Mouse (Mus musculus) heart, adult 8-10 months (tissue): ENCODE measurements around the gene Lcp1. TPM values are rescaled to one million over a fixed set of nuclear protein-coding genes. Genes with fewer than 3 reads are reported as not detected.
A peak's percentile ranks its signal among the peaks of the same experiment; 100 is the strongest.

ENCODE experiments used
- DNase-seq: peaks from one replicate; pipeline ENCODE4 v3.0.0; 2022; ENCODE audit warnings: low spot score
- total RNA-seq, 4 experiments: library from RNA; stranded (reverse); gene quantifications; 2 replicates each; pipeline ENCODE4 v1.2.4; 2022

Lcp1 gene
- total RNA-seq, 4 experiments from 2014 or later: 8.8 to 14.3 (median 11.4) TPM

DNA sequence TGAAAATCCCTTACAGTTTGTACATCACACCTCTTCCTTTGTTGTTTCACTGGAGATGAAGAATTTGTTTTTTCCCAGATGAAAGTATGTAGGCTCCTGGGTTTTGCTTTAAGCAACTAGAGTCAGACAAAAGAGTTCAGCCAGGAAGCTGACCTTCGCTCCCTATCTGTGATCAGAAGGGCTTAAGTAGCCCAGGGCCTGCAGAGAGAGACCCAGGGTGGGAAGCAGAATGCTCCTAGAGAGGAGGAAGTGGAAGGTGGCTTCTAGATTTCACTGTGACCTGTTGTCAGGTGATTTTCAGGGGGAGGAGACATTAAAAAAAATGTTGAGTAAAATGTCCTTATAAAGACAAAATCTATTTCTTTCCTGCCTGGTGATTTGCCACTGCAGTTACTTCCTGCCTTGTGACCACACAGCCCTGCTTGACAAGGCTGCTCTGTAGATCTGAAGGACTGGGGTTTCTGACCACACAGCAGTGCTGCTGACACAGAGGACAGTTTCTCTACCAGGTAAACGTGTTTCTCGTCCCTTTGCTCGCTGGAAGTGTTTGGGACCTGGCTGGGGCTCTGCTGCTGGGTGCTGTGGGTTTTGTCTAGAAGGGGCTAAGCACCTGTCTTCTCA, 45.6 kb downstream of the Lcp1 start:
- DNase-seq: no peak

DNA sequence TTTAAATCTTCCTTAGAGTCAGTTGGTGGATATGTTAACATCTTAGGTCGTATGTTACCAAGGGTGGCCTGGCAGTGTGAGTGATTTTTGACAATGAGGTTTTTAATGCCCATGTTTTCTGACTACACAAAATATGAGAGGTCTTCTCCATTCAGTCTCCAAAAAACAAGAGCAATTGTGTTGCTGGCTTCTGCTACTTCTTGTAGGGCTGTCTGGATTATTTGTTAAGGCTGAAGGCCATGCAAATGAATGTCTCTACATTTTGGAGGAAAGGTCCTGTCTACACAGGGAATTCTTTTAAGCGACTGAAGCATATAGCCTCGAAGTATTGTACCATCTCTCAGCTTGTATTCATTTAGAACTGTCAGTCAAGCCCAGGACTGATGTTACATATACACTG, 46.5 kb downstream of the Lcp1 start:
- no peak for DNase-seq

- DNase-seq: no peak
Measured at GRCm38 (mm10) chr14:75178384-75178793, 47.5 kb downstream of the Lcp1 start.

DNA sequence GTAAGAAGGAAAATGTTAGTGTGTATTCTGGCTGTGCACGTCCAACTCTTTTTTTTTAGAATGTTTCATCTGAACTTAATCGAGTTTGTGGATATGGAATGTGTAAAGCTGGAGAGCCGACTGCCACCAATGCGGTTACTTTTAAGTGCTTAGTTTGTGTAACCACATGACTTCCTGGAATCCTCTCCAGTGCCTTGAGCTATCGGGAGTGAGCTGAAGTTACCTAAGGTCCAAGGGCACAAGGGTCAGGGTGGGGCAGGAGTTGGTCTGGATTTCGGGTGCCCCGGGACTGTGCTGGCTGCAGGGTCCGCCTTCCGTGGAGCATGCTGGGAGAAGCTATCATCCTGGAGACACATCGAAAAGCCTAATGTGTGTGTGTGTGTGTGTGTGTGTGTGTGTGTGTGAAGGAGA, 47.9 kb downstream of the Lcp1 start:
- no peak for DNase-seq

- no peak for DNase-seq
Measured at GRCm38 (mm10) chr14:75179255-75179963, 48.5 kb downstream of the Lcp1 start.

- DNase-seq: no peak
Measured at GRCm38 (mm10) chr14:75180551-75180978, 49.7 kb downstream of the Lcp1 start.

- no peak for DNase-seq
Measured at GRCm38 (mm10) chr14:75181062-75181935, 50.4 kb downstream of the Lcp1 start.

GRCm38 (mm10) chr14:75182378-75182777, 51.5 kb downstream of the Lcp1 start:
- no peak for DNase-seq

DNA sequence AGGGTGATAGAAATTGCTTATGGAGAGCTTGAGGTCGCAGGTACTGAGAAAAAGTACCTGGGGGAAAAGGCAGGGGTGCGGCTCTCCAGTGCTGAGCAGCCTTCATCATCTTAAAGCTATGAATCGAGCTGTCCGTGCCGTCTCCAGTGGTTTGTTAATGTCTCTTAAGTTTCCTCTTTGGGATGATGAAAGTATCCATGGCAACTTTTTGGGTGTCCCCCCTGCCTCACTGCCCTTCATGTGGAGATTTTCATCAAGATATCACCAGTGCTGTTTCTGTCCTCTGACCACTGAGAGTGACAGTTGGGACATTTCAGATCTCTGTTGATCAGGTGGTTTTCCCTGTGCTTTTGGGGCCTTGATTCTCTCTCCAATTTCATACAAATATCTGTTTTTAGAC, 51.9 kb downstream of the Lcp1 start:
- DNase-seq: no peak

DNA sequence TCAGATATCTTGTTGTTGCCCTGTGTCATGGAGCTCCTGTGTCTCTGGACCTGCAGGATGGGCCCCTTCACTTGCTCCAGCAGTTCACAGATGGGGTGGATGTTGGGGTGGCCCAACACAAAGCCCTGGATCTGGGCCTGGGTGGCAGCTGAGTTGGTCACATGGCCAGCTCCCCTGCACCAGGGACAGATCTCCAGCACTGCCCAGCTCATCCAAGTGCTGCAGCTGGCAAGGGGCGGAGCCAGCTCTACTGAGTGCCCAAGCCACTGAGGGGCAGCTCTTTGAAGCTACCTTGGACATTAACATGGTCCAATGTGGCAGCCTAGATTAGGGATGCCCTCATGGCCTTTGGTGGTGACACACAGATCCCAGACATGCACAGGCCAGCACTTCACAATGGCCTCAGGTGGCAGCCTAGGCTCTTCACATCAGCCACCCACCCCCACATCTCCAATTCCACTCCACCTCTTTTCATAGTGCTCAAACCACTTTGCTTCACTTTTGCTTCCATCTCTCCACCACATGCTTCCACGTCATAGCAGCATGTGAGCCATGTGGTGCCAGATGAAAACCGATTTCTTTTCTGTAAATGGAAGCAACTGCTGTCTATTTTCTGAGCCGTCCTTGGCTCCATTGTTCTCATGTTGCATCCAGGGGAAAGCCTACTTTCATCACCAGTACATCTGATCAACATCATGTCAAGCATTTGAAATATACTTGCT, 53.3 kb downstream of the Lcp1 start:
- no peak for DNase-seq

GRCm38 (mm10) chr14:75185796-75186594, 55.1 kb downstream of the Lcp1 start:
- DNase-seq: no peak

GRCm38 (mm10) chr14:75186858-75187415, 56.0 kb downstream of the Lcp1 start:
- no peak for DNase-seq

DNA sequence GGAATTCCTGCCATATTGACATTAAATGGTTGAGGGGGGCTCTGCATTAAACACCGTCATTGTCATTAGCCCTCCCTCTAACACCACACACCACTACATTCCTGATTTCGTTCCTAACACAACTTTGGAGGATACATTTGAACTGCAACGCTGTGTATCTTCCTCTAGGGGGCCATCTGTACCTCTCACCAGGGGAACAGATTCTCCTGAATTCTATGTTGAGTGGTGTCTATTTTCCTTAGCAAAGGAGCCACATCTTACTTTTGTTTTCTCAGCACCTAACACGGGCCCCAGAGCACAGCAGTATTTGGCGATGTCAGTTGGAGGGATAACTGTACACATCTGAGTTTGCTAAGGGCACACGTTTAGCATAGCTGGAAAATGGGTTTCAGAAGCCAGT, 57.6 kb downstream of the Lcp1 start:
- DNase-seq: no peak

DNA sequence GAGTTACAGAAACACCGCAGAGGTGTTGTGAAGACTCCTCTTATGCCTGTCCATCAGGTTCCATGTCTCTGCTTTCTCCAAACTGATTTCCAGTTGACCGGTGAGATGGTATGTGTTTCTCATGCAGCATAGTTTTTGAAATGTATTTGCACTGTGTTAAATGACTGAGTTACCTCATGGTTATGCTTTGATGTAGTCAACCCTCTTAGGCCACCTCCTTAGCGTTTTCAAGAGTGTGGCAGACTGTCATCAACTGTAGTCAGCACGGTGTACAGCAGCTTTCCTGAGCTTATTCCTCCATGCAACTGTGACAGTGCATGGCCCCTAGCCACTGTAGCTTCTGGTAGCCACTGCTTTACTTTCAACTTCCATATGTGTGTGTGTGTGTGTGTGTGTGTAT, 58.1 kb downstream of the Lcp1 start:
- DNase-seq: no peak

DNA sequence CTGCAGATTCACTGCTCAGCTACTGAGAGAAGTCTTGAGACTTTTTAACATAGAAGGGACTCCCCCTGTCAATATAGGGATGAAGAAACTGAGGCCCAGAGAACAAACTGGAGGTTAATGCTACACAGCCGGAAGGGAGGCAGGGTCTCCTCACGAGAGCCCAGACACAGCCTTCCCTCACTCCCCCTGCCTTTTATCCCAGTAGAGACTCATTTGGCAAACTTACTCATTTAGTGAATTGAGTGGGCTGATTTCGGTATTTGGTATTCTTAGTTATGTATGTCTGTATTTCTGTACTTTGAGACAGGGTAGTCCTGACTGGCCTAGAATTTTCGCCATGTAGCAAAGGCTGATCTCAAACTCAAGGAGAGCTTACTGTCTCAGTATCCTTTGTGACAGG, 59.8 kb downstream of the Lcp1 start:
- DNase-seq: no peak

DNA sequence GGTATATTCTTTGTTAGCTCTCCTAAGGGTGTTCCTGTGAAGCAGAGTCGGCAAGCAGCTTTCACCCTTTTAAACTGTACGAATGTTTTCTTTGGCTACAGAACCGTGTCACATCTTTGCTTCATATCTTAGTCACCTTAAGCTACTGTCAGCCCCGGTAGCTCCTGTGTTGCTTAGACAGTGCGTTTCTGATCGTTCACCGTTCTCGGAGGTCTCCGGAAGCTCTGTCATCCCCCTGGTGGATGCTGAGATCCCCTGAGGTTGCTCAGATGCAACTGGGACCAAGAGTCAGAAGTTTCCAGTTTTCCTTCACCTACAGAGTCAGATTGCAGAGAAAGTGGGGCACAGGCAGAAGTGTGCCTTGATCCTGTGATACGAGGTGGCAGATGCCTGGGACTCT, 61.5 kb downstream of the Lcp1 start:
- DNase-seq: no peak

- DNase-seq: no peak
Measured at GRCm38 (mm10) chr14:75192858-75193257, 62.0 kb downstream of the Lcp1 start.

- no peak for DNase-seq
Measured at GRCm38 (mm10) chr14:75195530-75195929, 64.6 kb downstream of the Lcp1 start.

DNA sequence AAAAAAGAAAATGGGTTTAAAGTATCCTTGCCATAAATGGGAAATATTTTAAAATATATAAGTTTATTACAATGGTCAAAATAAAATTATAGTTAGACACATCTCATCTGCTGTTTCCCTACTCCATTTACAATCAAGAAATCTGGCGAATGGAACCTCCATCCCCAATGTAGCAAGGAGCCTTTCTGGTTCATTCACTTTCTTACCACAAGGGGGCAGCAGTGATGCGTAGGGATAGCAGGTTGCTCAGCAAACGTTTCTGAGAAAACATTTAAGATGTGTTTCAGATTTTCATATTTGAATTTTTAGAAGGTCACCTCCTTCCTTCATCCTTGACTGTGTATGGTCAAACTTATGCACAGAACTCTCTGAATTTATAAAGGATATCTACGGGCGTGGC, 66.1 kb downstream of the Lcp1 start:
- DNase-seq: peak; percentile 35

DNA sequence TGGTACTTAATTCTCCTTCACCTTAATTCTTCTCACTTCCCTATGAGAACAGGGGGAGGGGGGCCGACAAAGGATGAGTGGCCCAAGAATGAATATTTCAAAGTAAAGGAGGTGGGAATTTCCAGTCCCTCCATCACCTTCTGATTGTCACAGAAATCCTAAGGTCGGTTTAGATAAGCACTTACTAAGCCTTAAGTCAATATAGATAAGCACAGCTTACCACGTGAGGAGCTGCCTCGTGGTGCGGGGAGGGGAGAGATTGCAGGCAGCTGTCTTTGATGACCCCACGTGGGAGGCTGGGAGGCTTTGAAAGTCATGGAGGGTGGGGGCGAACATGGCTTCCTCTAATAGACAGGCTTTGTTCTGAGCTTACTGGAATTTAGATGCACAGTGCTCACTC, 66.8 kb downstream of the Lcp1 start:
- no peak for DNase-seq
